In the genomic region with DNA sequence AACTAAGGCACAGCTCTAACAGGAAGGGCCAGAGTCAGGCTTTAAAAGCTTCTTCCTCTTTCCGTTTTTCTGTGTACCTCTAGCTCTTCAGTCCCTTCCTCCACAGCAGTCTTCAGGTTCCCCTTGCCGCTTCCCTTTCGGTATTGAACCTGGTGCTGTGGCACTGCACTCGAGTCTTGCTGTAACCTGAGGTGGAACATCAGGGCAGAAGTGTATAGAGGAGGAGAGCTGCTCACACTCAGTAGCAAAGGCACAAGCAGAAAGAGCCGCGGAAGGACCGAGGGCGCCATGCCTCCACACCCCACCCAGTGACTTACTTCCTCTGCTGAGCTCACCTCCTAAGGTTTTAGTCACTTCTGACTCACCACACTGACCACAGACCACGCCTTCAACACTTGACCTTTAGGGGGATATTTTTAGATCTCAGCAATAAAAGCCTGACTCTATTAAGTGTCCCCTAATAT, we compare ENCODE assay signal across 9 mouse cellular contexts. TPM values are rescaled to one million over a fixed set of nuclear protein-coding genes. Genes with fewer than 3 reads are reported as not detected.
DNase-seq lines count a peak whose midpoint lies in the region; ATAC-seq and TF ChIP-seq lines count a peak whose summit lies in the region.
"Had no signal": no experiment of that assay in that cellular context is flagged by ENCODE, and none has a peak within 500 bp of the region (broad histone marks: within the 10 kb centered on the region; RNA-seq: fewer than 3 reads in every experiment).

A gene (minus strand): TSS at position 321 of the 464 bp plus-strand sequence.

- no peak within 1 kb of the TSS for H3K27ac ChIP-seq in left cerebral cortex, adult 2 months
- no peak within 1 kb of the TSS for H3K27ac ChIP-seq in limb, embryonic 15.5 days
- H3K27ac ChIP-seq in midbrain, embryonic 15.5 days = no peak within 1 kb of the TSS

- H3K4me3 ChIP-seq in left cerebral cortex, adult 2 months = no peak within 1 kb of the TSS
- H3K4me3 ChIP-seq in limb, embryonic 15.5 days = no peak within 1 kb of the TSS
- H3K4me3 ChIP-seq in midbrain, embryonic 15.5 days = no peak within 1 kb of the TSS
- H3K4me3 ChIP-seq: erythroblast, embryonic 14.5 days had no signal

- H3K4me1 ChIP-seq in limb, embryonic 15.5 days = 0 out of 2 replicates have a peak, but pooled peaks cover 3% of the 10 kb centered on the region
- no peaks in the 10 kb centered on the region for H3K4me1 ChIP-seq in midbrain, embryonic 15.5 days

- no peak within 1 kb of the TSS for H3K9ac ChIP-seq in limb, embryonic 15.5 days
- no peak within 1 kb of the TSS for H3K9ac ChIP-seq in midbrain, embryonic 15.5 days

- intact Hi-C loops in left cerebral cortex, adult 2 months (cut with DNase I) = no loop called here

- WGBS in limb, embryonic 15.5 days = 85% methylated on average over 9 of the region's 9 CpGs
- 92% methylated on average over 9 of the region's 9 CpGs for WGBS in midbrain, embryonic 15.5 days

- H3K36me3 ChIP-seq in limb, embryonic 15.5 days = no peaks in the 10 kb centered on the region
- no peaks in the 10 kb centered on the region for H3K36me3 ChIP-seq in midbrain, embryonic 15.5 days (replicated peaks)

- no peaks in the 10 kb centered on the region for H3K9me3 ChIP-seq in limb, embryonic 15.5 days
- H3K9me3 ChIP-seq in midbrain, embryonic 15.5 days = no peaks in the 10 kb centered on the region

- TF ChIP-seq CTCF in left cerebral cortex, adult 2 months (IDR thresholded peaks at IDR 0.05) = no peak

- no peak for DNase-seq in left cerebral cortex, adult 2 months (ENCODE audit: extremely low spot score in 1 of 2, low spot score in 2 of 2)
- no peak for DNase-seq in left cerebral cortex, adult 9 months (ENCODE audit: low spot score in 2 of 2)
- DNase-seq in heart, postnatal 4 days = no peak
- no peak for DNase-seq in urinary bladder, postnatal 36 days (ENCODE audit: low spot score in 2 of 2)
- DNase-seq in cerebellum, adult 11 months = no peak

- no peak within 1 kb of the TSS for H3K4me2 ChIP-seq in limb, embryonic 15.5 days
- no peak within 1 kb of the TSS for H3K4me2 ChIP-seq in midbrain, embryonic 15.5 days

- ATAC-seq in common myeloid progenitor, adult 5-6 weeks (replicated peaks; ENCODE audit: low read depth, poor library complexity, severe bottlenecking) = peak; percentile 94
- no peak for ATAC-seq in limb, embryonic 15.5 days (ENCODE audit: insufficient number of reproducible peaks, low FRiP score, low TSS enrichment, low read depth)
- no peak for ATAC-seq in midbrain, embryonic 15.5 days (replicated peaks)

- no peaks in the 10 kb centered on the region for H3K27me3 ChIP-seq in limb, embryonic 15.5 days
- no peaks in the 10 kb centered on the region for H3K27me3 ChIP-seq in midbrain, embryonic 15.5 days (replicated peaks)

RNA-seq across cellular contexts. Expression of the gene that starts here (rescaled TPM):
- total RNA-seq in left cerebral cortex, adult 2 months (2021) = 100 to 1,000 TPM; 199 to 207 TPM
- 1.6 TPM in 2 replicates for total RNA-seq in common myeloid progenitor, adult 5-6 weeks (2017)
- 10 to 100 TPM; 26.6 to 27.4 TPM for total RNA-seq in heart, postnatal 4 days (2021)
- 18.0 and 19.2 TPM in 2 replicates for polyA plus RNA-seq in limb, embryonic 15.5 days (2015; fragmentation: Nextera tagmentation; extraction: Ambion mirVana)
- polyA plus RNA-seq in midbrain, embryonic 15.5 days (2015; fragmentation: Nextera tagmentation; extraction: Ambion mirVana) = 40.9 and 41.2 TPM in 2 replicates
- polyA plus RNA-seq: erythroblast, embryonic 14.5 days had no signal

Comparison
In these comparisons a context has a peak if more than half of its experiments do, and no peak if none do; other contexts are left out.
1. RNA of the gene that starts here (total RNA-seq): 199 to 207 TPM in left cerebral cortex, adult 2 months and 26.6 to 27.4 TPM in heart, postnatal 4 days; 1.6 TPM in common myeloid progenitor, adult 5-6 weeks; every median in the first group is over 10 times any median in the second.
2. RNA of the gene that starts here (total RNA-seq): 199 to 207 TPM in left cerebral cortex, adult 2 months; 26.6 to 27.4 TPM in heart, postnatal 4 days; every median in the first group is over 4 times any median in the second.